Mouse (Mus musculus) layer of hippocampus, adult 2 months (tissue): ENCODE measurements around the gene Trpv6. TPM values are rescaled to one million over a fixed set of nuclear protein-coding genes. Genes with fewer than 3 reads are reported as not detected.

ENCODE experiments used
- DNase-seq, 2 experiments: peaks; one replicate each; pipeline ENCODE4 v3.0.0; 2022; ENCODE audit warnings: low spot score in 2 of 2
- H3K27ac ChIP-seq: fragments of 200-600 bp; 2 replicates; pipeline ENCODE4 v1.8.1; 2022
- H3K4me3 ChIP-seq: fragments of 200-600 bp; 2 replicates; pipeline ENCODE4 v1.8.1; 2022; ENCODE audit warnings: mild to moderate bottlenecking
- CTCF ChIP-seq: fragments of 200-600 bp; conservative IDR thresholded peaks from 2 replicates; pipeline ENCODE4 v1.8.1; 2022; ENCODE audit warnings: antibody characterized with exemption, mild to moderate bottlenecking, moderate library complexity
- long read RNA-seq, 2 experiments: library from polyadenylated mRNA; stranded (forward); transcript quantifications; one replicate each; pipeline ENCODE4 v2.0.0; 2021; ENCODE audit warnings: borderline mapping rate in 2 of 2
- total RNA-seq, 2 experiments: library from RNA; stranded (reverse); gene quantifications; 2 replicates each; pipeline ENCODE4 v1.2.3; 2021

Trpv6 gene
- under 1 TPM; 0.61 to 0.83 TPM for total RNA-seq
- long read RNA-seq, experiment 1, partial matches to known transcripts: 0 of 1 reads
- long read RNA-seq, experiment 1, other reads (novel, unspliced or antisense): 1 of 1 reads
- long read RNA-seq, experiment 2, partial matches to known transcripts: 1 of 4 reads
- long read RNA-seq, experiment 2, other reads (novel, unspliced or antisense): 3 of 4 reads

- TF ChIP-seq CTCF: no peak
- no peak for DNase-seq
- 0 out of 2 replicates have a peak within 1 kb of the TSS, but pooled peaks have one; percentile 14 for H3K27ac ChIP-seq
- H3K4me3 ChIP-seq: no peak within 1 kb of the TSS
Measured at GRCm38 (mm10) chr6:41636178-41636577, at the start of gene Trpv6. Gene Trpv6, minus strand, starts transcription at chr6:41636405.

- no peak overlapping the region for H3K4me3 ChIP-seq
- DNase-seq: no peak
- H3K27ac ChIP-seq: no peak overlapping the region
- TF ChIP-seq CTCF: no peak
Measured at GRCm38 (mm10) chr6:41685596-41685995, 49.4 kb upstream of the Trpv6 start.

- no peak for DNase-seq
- Histone ChIP-seq H3K27ac (no peak overlapping the region), H3K4me3 (no peak overlapping the region)
- TF ChIP-seq CTCF: no peak
Measured at GRCm38 (mm10) chr6:41684911-41685310, 48.7 kb upstream of the Trpv6 start.

GRCm38 (mm10) chr6:41684131-41684530 is 47.9 kb upstream of the Trpv6 start, which contains the start of gene Llcfc1:
Gene Llcfc1, plus strand, starts transcription at chr6:41684431.
- DNase-seq: no peak
- no peak within 1 kb of the TSS for H3K27ac ChIP-seq
- no peak for TF ChIP-seq CTCF
- no peak within 1 kb of the TSS for H3K4me3 ChIP-seq

GRCm38 (mm10) chr6:41681656-41682055 is 45.5 kb upstream of the Trpv6 start:
- DNase-seq: no peak
- Histone ChIP-seq H3K27ac (no peak overlapping the region), H3K4me3 (no peak overlapping the region)
- no peak for TF ChIP-seq CTCF

GRCm38 (mm10) chr6:41680669-41681068 is 44.5 kb upstream of the Trpv6 start, which contains the start of gene Trpv5:
Gene Trpv5, minus strand, starts transcription at chr6:41680769.
- Histone ChIP-seq H3K27ac (no peak within 1 kb of the TSS), H3K4me3 (no peak within 1 kb of the TSS)
- no peak for DNase-seq
- TF ChIP-seq CTCF: no peak

GRCm38 (mm10) chr6:41676530-41676929 is 40.3 kb upstream of the Trpv6 start:
- no peak for DNase-seq
- no peak overlapping the region for H3K4me3 ChIP-seq
- TF ChIP-seq CTCF: no peak
- no peak overlapping the region for H3K27ac ChIP-seq

- no peak overlapping the region for H3K27ac ChIP-seq
- no peak for DNase-seq
- H3K4me3 ChIP-seq: no peak overlapping the region
- peak; percentile 69 for TF ChIP-seq CTCF
Measured at GRCm38 (mm10) chr6:41662320-41662719, 26.1 kb upstream of the Trpv6 start.

- Histone ChIP-seq H3K4me3 (no peak overlapping the region), H3K27ac (no peak overlapping the region)
- TF ChIP-seq CTCF: no peak
Measured at GRCm38 (mm10) chr6:41658487-41658886, 22.3 kb upstream of the Trpv6 start.

GRCm38 (mm10) chr6:41654648-41655047 is 18.4 kb upstream of the Trpv6 start:
- TF ChIP-seq CTCF: no peak
- no peak for DNase-seq
- Histone ChIP-seq H3K4me3 (no peak overlapping the region), H3K27ac (no peak overlapping the region)

More at GRCm38 (mm10) chr6:41658487-41658886, 22.3 kb upstream of the Trpv6 start:
- DNase-seq: no peak

GRCm38 (mm10) chr6:41653173-41653572 is 17.0 kb upstream of the Trpv6 start:
- TF ChIP-seq CTCF: no peak
- no peak for DNase-seq
- H3K27ac ChIP-seq: no peak overlapping the region
- H3K4me3 ChIP-seq: no peak overlapping the region

- no peak overlapping the region for H3K4me3 ChIP-seq
- TF ChIP-seq CTCF: no peak
Measured at GRCm38 (mm10) chr6:41646672-41647071, 10.5 kb upstream of the Trpv6 start.

GRCm38 (mm10) chr6:41646220-41646619 is 10.0 kb upstream of the Trpv6 start:
- DNase-seq: no peak
- no peak for TF ChIP-seq CTCF
- H3K4me3 ChIP-seq: no peak overlapping the region
- H3K27ac ChIP-seq: no peak overlapping the region

More at GRCm38 (mm10) chr6:41646672-41647071, 10.5 kb upstream of the Trpv6 start:
- DNase-seq: no peak
- no peak overlapping the region for H3K27ac ChIP-seq

GRCm38 (mm10) chr6:41643227-41643626 is 7.0 kb upstream of the Trpv6 start:
- DNase-seq: no peak
- no peak overlapping the region for H3K4me3 ChIP-seq
- H3K27ac ChIP-seq: no peak overlapping the region
- TF ChIP-seq CTCF: no peak
